Mouse (Mus musculus) NIH3T3 (cell line): ENCODE data around the gene Tec.

Source experiments
- DNase-seq: peaks from one replicate; pipeline ENCODE4 v3.0.0-alpha.2; 2012; ENCODE audit warnings: low read depth

The Tec gene

DNA sequence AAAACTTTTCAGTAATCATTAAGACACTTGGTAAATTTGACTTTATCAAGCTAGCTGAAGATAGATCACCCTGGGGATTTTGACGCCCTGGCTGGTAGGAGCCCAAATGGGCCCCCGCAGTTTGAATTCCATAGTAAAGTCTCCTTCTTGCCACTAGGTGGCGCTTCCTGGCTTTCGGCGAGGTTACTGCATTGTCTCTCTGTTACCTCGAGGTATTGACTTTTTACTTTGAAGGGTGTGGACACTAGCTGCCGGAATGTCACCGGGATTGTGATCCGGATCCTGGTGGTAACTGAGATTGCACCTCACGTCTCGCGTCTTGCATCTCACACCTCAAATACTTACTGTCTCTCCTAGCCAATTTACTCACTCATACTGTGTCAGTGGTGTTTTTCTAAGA lies 23.3 kb upstream of the Tec start:
- DNase-seq = peak; percentile 78

GRCm38 (mm10) chr5:72888260-72888659 lies 20.0 kb upstream of the Tec start:
- DNase-seq = no peak

DNA sequence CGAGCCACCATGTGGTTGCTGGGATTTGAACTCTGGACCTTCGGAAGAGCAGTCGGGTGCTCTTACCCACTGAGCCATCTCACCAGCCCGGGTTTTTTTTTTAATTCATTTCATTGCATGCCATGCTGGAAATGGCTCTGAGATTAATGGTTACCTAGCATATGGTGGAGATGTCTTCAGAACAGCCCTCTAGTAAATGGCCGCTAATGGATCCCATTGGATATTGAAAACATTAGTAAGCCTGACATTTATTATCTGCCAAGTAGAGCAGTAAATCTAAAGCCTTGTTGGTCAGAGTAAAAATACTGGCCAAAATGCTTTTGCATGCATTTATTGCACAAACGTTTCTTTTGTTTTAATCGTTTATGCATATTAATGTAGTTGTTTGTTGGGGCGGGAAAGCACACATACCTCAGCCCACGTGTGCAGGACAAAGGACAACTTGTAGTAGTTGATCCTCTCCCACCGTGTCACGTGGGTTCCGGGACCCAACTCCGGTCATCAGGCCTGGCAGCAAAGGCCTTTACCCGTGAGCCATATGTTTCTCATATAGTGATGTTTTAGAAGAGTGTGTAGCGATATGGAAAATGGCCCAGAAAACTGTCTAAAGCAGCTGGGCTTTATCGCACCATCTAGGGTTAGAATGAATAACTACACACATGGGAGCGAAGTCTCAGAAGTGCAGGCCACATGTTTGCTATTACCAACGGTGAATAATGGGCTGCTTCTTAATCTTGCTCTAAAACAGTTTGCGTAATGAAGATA lies 18.4 kb upstream of the Tec start:
- peak; percentile 90 for DNase-seq

GRCm38 (mm10) chr5:72883706-72884105 lies 15.4 kb upstream of the Tec start:
- peak; percentile 76 for DNase-seq

DNA sequence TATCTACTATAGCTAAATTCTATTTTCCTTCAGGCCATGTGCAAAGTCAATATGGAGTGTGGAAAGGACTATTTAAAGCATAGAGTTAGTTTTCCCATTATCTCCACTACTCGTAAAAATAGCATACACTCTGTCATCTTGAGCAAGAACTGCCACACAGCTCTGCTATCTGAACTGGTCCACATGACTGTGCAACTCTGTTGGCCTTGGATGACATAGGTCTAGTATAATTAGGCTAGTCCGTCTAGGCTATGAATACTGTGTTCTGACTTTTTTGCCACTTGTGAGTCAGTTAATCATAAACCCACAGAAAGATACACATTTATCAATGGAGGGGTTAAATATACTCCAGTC lies 14.1 kb upstream of the Tec start:
- DNase-seq = no peak

- DNase-seq = no peak
Measured at GRCm38 (mm10) chr5:72881748-72882411, 13.6 kb upstream of the Tec start.

GRCm38 (mm10) chr5:72879736-72880135 lies 11.5 kb upstream of the Tec start:
- DNase-seq = no peak

DNA sequence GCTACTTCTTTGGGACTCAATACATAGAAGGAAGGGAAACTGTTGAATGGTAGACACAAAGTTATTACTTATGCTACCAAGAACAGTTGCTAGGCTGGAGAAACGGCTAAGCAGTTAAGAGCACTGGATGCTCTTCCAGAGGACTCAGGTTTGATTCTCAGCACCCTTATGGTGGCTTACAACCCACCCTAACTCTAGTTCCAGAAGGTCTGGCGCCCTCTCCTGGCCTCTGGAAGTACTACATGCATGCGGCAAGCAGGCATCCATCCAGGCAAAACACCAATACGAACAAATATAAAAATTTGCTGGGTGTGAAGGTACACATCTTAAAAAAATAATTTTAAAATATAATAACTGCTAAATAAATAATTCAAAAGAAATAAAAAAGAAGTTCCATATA lies 2.8 kb upstream of the Tec start:
- no peak for DNase-seq

GRCm38 (mm10) chr5:72869779-72870608 lies 1.7 kb upstream of the Tec start:
- no peak for DNase-seq

GRCm38 (mm10) chr5:72867036-72867672 lies 1.1 kb downstream of the Tec start:
- DNase-seq = no peak

DNA sequence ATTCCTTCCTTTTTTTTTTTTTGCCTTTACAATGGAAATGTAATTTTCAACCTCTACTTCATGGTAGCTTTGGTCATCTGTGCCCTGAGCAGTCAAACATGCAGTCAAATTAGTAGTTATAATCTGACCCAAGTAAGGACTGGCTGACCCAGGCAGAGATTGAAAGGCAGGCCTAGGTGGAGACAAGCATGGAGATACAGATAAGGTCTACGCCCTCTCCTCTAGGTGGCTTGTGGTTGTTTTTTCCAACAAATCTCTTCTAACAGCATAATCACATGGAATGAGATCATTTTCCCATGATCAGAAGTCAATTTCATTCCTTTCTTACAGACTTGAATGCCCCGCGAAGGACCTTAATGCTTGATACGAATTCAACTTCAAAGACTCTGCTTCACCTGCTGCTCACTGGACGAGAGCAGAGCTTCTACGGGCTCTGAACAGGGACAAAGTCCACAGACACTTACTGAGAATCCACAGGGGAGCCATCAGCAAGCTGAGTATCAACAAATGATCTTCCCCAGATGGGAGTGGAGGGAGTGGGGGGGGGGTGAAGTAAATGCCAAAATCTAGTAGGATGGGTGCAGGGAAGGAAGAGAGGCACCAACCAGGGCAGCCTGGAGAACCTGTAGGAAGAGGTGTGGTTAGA lies 1.9 kb downstream of the Tec start:
- DNase-seq = no peak

- DNase-seq = no peak
Measured at GRCm38 (mm10) chr5:72864654-72865178, 3.6 kb downstream of the Tec start.

GRCm38 (mm10) chr5:72863166-72863565 lies 5.1 kb downstream of the Tec start:
- no peak for DNase-seq

DNA sequence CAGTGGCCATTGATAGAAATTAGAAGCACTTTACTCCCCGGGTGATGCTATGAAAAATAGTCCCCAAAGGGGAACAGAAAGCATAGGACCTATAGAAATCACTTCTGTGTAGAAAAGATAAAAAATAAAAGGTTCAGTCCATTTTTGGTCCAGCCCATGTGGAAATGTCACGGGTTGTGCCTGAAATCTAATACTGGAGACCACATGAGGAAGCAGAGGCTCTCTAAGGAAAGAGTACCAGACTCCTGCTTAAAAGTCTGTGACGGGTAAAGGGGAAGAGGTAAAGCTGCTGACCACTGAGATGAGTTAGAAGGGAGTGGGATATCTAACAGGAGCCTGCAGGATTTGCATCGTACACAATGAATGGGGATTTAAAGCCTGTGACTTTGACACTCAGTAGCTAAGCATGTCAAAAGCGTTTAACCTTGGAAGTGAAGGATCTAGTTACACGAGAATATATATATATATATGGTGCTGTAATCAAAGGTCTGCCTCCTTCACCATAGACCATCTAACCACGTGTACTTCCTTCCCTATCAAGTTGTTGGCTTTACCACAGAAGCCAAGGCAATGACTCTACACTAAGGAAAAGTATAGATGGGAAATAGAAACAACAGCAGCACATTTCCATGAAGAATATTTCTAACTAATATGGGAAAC lies 6.4 kb downstream of the Tec start:
- no peak for DNase-seq

GRCm38 (mm10) chr5:72860899-72861298 lies 7.4 kb downstream of the Tec start:
- no peak for DNase-seq

- no peak for DNase-seq
Measured at GRCm38 (mm10) chr5:72858306-72858705, 10.0 kb downstream of the Tec start.

GRCm38 (mm10) chr5:72857756-72858155 lies 10.5 kb downstream of the Tec start:
- peak; percentile 62 for DNase-seq

DNA sequence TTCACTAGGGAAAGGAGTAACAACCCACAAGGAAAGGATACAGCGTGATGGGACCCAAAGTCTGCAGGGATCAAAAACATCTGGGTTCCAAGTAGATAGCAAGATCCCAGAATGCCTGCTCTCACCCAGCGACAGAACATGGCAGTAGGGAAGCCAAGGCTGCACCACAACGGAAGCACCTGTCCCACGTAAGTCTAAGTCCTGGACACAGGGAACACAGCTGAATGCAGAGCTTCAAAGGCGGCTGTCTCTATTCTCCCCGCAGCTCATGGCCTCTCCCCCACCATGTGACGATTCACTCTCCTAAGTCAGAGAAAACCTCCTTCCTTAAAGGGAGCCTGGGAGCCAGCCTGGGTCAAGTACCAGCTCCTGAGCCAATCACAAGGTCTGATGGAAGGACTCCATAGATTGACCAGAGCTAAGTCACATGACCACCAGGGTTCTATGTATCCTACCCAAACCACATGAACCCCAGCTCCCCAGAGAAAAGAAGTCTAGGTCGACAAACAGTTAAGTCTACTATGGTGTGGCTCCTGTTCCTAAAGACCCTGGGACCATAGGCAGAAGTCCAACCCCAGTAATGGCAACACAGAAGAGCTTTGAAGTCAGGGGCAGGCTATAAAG lies 11.9 kb downstream of the Tec start:
- no peak for DNase-seq

DNA sequence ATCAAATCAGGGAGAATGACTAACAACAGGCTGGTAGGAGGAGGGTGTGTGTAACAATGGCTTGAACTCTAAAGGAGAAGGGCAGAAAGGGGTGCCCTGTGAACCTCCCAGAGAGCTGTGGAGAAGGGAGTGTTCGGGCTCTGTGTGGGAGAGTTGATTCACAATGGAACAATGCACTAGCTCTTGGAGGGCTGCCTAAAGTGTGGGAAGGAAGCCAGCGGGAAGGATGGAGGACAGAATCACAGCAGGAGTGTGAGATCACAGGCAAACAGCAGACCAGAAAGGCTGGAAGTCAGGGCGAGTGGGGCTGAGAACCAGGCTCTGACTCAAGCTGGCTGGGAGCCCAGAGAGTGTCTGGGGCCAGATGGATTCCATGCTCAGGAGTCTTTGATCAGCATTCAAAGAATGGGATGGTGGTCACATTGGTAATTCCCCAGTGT lies 12.6 kb downstream of the Tec start:
- peak; percentile 99 for DNase-seq

DNA sequence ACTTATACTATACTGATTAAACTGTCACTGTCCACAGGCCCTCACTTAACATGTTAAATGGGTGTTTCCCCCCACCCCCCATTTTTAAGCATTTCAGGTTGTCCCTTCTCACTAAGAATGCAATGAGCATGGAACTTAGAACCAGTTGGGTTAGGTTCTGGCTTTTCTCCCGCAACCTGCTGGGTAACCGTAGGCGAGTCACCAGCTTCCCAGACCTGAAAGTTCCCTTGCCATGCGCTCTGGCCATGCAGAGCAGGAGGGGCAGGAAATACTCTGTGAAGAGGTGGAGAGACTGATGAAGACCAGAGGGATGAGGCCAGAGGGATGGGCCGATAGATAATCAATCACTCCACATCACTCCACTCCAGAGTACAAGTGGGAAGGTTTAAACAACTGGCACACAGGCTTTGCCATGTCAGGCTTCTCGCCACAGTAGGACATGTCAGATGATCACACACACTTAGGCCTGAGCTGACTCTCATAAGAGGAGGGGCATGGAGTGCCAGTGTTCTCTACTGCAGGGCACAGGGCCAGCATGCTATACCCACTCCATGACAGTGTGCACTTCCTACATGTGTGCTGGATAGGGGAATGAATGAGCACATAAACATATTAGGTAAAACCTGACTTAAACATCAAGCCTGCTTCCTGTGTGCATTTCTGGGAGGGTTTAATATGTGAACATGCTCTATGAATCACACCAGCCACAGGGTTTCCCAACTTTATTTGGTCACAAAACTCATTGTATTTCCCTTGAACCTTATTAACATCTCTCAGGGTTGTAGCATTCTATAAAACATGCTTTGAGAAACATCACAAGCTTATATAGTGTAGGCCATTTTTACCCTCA lies 13.9 kb downstream of the Tec start:
- peak; percentile 44 for DNase-seq
